Mouse (Mus musculus): ENCODE measurements around the gene Fut2. TPM values are rescaled to one million over a fixed set of nuclear protein-coding genes. Genes with fewer than 3 reads are reported as not detected.

Fut2 gene
- polyA plus RNA-seq, 1 experiment, result not detected

GRCm38 (mm10) chr7:45624718-45625117 lies 41.5 kb downstream of the Fut2 start:
- Histone ChIP-seq H3K4me1 (ENCODE audit: control insufficient read depth, insufficient read depth, low read length) (no peaks in the 10 kb centered on the region), H3K4me3 (replicated peaks; ENCODE audit: control insufficient read depth, low read depth, low read length) (no peak overlapping the region), H3K27ac (ENCODE audit: control insufficient read depth, insufficient read depth, low read depth, low read length, poor library complexity) (no peak overlapping the region)
- WGBS, result 86% methylated on average over 3 of the region's 3 CpGs
- TF ChIP-seq POLR2A (IDR thresholded peaks at IDR 0.05; ENCODE audit: borderline replicate concordance, control insufficient read depth, low read depth, low read length) (no peak), CTCF (IDR thresholded peaks at IDR 0.05; ENCODE audit: control insufficient read depth, insufficient read depth, low read length) (no peak)

DNA sequence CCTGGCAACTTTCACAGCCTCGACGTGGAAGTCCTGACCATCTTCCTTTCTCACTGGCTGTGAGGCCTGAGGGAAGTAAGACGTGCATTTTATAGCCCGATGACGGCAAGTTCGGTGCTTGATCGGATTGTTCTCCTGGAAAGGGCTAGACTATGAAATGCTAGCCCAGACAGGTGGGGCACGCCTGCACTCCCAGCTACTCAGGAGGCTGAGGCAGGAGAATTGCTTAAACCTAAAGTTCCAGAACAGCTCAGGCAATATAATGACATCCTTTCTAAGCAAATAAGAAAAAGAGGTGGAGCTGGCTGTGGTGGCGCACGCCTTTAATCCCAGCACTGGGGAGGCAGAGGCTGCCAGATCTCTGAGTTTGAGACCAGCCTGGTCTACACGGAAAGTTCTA lies 42.7 kb downstream of the Fut2 start:
- TF ChIP-seq CTCF (IDR thresholded peaks at IDR 0.05; ENCODE audit: control insufficient read depth, insufficient read depth, low read length) (no peak), POLR2A (IDR thresholded peaks at IDR 0.05; ENCODE audit: borderline replicate concordance, control insufficient read depth, low read depth, low read length) (no peak)
- WGBS, result 89% methylated on average over 11 of the region's 11 CpGs
- no peaks in the 10 kb centered on the region for H3K4me1 ChIP-seq (ENCODE audit: control insufficient read depth, insufficient read depth, low read length)
- no peak overlapping the region for H3K27ac ChIP-seq (ENCODE audit: control insufficient read depth, insufficient read depth, low read depth, low read length, poor library complexity)
- H3K4me3 ChIP-seq (replicated peaks; ENCODE audit: control insufficient read depth, low read depth, low read length), result no peak overlapping the region

DNA sequence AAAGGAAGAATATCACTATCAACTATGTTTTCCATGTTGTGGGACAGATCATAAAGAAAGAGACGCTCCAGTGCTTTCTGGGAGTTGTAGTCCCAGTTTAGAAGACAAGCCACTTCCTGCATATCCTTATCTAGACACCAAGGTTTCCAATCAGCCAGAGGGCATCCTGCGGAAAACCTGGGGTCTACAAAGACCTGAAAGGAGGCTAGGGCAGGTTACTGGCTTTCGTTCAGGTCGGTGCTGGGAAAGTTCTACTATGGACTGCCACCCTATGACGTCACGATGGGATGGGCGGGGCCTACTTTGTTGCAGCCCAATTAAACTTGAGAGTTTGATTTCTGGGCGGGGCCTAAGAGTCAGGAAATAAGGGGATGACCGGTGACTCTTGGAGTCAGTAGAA lies 44.8 kb downstream of the Fut2 start, which contains the start of gene Izumo1:
TSS of gene Izumo1 (plus strand) at position 369 of the 400 bp plus-strand sequence.
- Histone ChIP-seq H3K4me1 (ENCODE audit: control insufficient read depth, insufficient read depth, low read length) (no peaks in the 10 kb centered on the region), H3K27ac (ENCODE audit: control insufficient read depth, insufficient read depth, low read depth, low read length, poor library complexity) (no peak within 1 kb of the TSS), H3K4me3 (replicated peaks; ENCODE audit: control insufficient read depth, low read depth, low read length) (no peak within 1 kb of the TSS)
- TF ChIP-seq POLR2A (IDR thresholded peaks at IDR 0.05; ENCODE audit: borderline replicate concordance, control insufficient read depth, low read depth, low read length), result no peak
- no peak for TF ChIP-seq CTCF (IDR thresholded peaks at IDR 0.05; ENCODE audit: control insufficient read depth, insufficient read depth, low read length)
- WGBS, result 43% methylated on average over 9 of the region's 9 CpGs

- Histone ChIP-seq H3K27ac (ENCODE audit: control insufficient read depth, insufficient read depth, low read depth, low read length, poor library complexity) (no peak overlapping the region), H3K4me1 (ENCODE audit: control insufficient read depth, insufficient read depth, low read length) (no peaks in the 10 kb centered on the region), H3K4me3 (replicated peaks; ENCODE audit: control insufficient read depth, low read depth, low read length) (no peak overlapping the region)
- TF ChIP-seq POLR2A (IDR thresholded peaks at IDR 0.05; ENCODE audit: borderline replicate concordance, control insufficient read depth, low read depth, low read length) (no peak), CTCF (IDR thresholded peaks at IDR 0.05; ENCODE audit: control insufficient read depth, insufficient read depth, low read length) (no peak)
- 86% methylated on average over 5 of the region's 5 CpGs for WGBS
Observed at GRCm38 (mm10) chr7:45619592-45619991, 46.6 kb downstream of the Fut2 start.

DNA sequence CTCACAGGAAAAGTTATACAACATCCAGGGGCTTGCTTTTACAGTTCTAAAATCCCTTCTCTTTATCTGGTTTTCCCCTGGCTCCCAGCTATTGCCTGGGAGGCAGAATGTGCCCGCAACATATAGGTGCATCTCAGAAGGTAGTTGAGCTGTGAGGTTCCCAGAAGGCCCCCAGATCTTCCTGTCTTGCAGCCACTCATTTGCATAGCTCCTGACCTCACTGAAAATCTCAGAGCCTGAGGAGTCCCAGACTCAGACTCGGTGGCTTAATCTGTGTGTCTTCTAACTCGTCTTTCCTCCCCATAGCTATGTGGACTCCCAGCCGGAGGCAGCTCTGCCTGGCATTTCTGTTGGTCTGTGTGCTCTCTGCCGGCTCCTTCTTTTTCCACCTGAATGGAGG lies 47.9 kb downstream of the Fut2 start:
- WGBS, result 72% methylated on average over 5 of the region's 5 CpGs

GRCm38 (mm10) chr7:45617042-45617695 lies 49.0 kb downstream of the Fut2 start, which contains the start of gene Fut1:
TSS of gene Fut1 (plus strand) at chr7:45617289.
- Histone ChIP-seq H3K4me3 (replicated peaks; ENCODE audit: control insufficient read depth, low read depth, low read length) (no peak within 1 kb of the TSS), H3K4me1 (ENCODE audit: control insufficient read depth, insufficient read depth, low read length) (no peaks in the 10 kb centered on the region), H3K27ac (ENCODE audit: control insufficient read depth, insufficient read depth, low read depth, low read length, poor library complexity) (no peak within 1 kb of the TSS)
- 23% methylated on average over 31 of the region's 31 CpGs for WGBS
- TF ChIP-seq POLR2A (IDR thresholded peaks at IDR 0.05; ENCODE audit: borderline replicate concordance, control insufficient read depth, low read depth, low read length) (no peak), CTCF (IDR thresholded peaks at IDR 0.05; ENCODE audit: control insufficient read depth, insufficient read depth, low read length) (no peak)

More for the DNA sequence above, 47.9 kb downstream of the Fut2 start:
- no peak overlapping the region for H3K4me3 ChIP-seq (replicated peaks; ENCODE audit: control insufficient read depth, low read depth, low read length)
- no peak overlapping the region for H3K27ac ChIP-seq (ENCODE audit: control insufficient read depth, insufficient read depth, low read depth, low read length, poor library complexity)
- H3K4me1 ChIP-seq (ENCODE audit: control insufficient read depth, insufficient read depth, low read length), result no peaks in the 10 kb centered on the region
- TF ChIP-seq POLR2A (IDR thresholded peaks at IDR 0.05; ENCODE audit: borderline replicate concordance, control insufficient read depth, low read depth, low read length), result no peak
- no peak for TF ChIP-seq CTCF (IDR thresholded peaks at IDR 0.05; ENCODE audit: control insufficient read depth, insufficient read depth, low read length)

DNA sequence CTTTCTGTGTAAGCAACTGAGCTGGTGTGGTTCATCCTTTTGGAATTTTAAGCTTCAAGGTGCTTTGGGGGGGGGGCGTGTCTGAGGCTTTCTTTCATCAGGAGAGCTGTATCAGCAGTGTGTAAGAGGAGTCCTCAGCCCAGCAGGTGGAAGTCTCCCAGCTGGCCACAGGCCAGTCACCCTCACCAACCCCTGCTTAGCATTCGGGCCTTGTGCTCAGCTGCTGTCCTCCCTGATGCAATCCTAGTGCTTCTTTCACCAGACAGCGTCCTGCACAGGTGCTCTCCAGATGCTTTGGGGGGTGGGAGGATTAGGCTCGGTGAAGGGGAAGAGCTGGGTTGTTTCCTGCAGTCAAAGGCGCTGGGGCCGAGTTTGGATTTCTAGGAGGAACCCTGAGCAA lies 49.9 kb downstream of the Fut2 start:
- H3K4me1 ChIP-seq (ENCODE audit: control insufficient read depth, insufficient read depth, low read length), result no peaks in the 10 kb centered on the region
- no peak overlapping the region for H3K27ac ChIP-seq (ENCODE audit: control insufficient read depth, insufficient read depth, low read depth, low read length, poor library complexity)
- H3K4me3 ChIP-seq (replicated peaks; ENCODE audit: control insufficient read depth, low read depth, low read length), result no peak overlapping the region
- WGBS, result 54% methylated on average over 6 of the region's 6 CpGs
- no peak for TF ChIP-seq CTCF (IDR thresholded peaks at IDR 0.05; ENCODE audit: control insufficient read depth, insufficient read depth, low read length)
- TF ChIP-seq POLR2A (IDR thresholded peaks at IDR 0.05; ENCODE audit: borderline replicate concordance, control insufficient read depth, low read depth, low read length), result no peak

GRCm38 (mm10) chr7:45609511-45609910 lies 56.7 kb downstream of the Fut2 start:
- no peak for TF ChIP-seq POLR2A (IDR thresholded peaks at IDR 0.05; ENCODE audit: borderline replicate concordance, control insufficient read depth, low read depth, low read length)
- no peak for TF ChIP-seq CTCF (IDR thresholded peaks at IDR 0.05; ENCODE audit: control insufficient read depth, insufficient read depth, low read length)
- Histone ChIP-seq H3K4me1 (ENCODE audit: control insufficient read depth, insufficient read depth, low read length) (no peaks in the 10 kb centered on the region), H3K27ac (ENCODE audit: control insufficient read depth, insufficient read depth, low read depth, low read length, poor library complexity) (no peak overlapping the region), H3K4me3 (replicated peaks; ENCODE audit: control insufficient read depth, low read depth, low read length) (no peak overlapping the region)
- WGBS, result 63% methylated on average over 1 of the region's 1 CpGs
